Mouse (Mus musculus): ENCODE results near the gene Plaa.
A peak's percentile ranks its signal among the peaks of the same experiment; 100 is the strongest.
"Not testable (repeated sequence)": the region's sequence is repeated elsewhere in the genome, so short reads cannot be mapped to it uniquely, and the experiment has no call there.

Gene Plaa

DNA sequence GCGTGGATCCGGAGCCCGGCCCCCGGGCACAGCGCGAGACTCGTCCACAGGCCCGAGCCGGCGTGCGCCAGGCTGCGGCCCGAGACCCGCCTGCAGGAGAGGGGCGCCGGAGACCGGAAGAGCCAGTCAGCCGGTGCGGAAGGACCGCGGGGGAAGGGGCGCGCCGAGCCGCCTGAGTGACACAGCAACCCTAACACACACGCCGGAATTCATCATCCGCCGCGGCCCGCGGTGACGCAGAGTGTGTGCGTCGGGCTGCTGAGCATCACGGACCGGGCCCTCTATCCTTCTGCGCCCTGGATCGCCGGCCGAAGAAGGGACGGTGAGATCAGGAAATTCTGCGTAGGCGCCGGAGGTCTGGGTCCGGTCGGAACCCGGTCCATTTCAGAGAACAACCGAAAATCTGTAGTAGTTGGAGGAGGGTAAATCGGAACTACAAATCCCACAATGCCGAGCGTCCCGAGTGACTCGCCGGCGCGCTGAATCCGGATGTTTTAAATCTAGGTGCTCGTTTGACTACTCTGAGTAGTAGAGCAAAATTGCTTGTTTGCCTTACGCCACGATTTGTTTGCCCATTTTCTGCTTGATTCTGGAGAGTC, at the start of gene Plaa:
Gene Plaa (minus strand): TSS at position 214 of the 599 bp plus-strand sequence.
- peak; percentile 92 for DNase-seq (ENCODE audit: low read depth, low spot score)

DNA sequence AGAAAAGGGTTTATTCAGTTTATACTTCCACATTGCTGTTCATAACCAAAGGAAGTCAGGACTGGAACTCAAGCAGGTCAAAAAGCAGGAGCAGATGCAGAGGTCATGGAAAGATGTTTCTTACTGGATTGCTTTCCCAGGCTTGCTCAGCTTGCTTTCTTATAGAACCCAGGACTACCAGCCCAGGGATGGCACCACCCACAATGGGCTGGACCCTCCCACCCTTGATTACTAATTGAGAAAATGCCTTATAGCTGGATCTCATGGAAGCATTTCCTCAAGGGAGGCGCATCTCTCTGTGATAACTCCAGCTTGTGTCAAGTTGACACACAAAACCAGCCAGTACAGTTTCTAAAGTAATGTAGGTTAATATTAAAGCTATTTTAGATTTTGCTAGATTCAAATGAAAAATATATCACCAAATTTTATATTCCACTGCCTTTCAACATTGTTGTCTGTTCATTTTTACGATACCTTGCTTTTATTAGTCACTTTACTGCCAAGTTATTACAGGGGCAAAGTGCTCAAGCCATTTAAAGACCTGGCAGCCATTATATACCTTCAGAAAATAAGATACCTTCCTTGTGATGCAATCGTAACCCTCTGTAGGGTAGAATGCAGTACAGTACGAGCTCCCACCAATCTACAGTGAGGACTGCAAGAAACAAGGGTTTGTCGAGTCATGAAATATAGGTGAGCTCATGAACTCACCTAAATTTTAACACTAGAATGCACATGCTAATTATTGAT, 47.6 kb upstream of the Plaa start:
- not testable (repeated sequence) for DNase-seq (ENCODE audit: low read depth, low spot score)

GRCm38 (mm10) chr4:94649920-94650319, 46.9 kb upstream of the Plaa start, which contains the start of gene Lrrc19:
Gene Lrrc19 (minus strand): TSS chr4:94650144.
- no peak for DNase-seq (ENCODE audit: low read depth, low spot score)

DNA sequence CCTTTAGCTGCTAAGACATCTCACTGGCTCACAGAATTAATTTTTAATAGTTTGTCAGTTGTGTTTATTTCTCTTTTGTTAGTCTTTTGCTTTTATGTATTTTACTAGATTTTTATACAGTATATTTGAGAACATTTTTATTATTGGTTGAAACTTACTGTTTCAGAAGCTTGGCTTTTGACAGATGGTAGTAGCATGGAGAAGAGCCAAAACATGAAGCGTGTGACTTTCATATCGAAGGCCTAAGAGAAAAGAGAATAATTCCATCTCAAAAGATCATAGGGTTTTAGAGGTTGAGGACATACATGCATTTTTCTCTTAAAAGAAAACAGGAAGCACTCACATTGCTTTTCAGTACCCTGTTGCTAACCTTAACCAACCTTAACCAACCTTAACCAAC, 40.1 kb upstream of the Plaa start:
- no peak for DNase-seq (ENCODE audit: low read depth, low spot score)

- no peak for DNase-seq (ENCODE audit: low read depth, low spot score)
These were observed 17.0 kb upstream of the Plaa start for GRCm38 (mm10) chr4:94620077-94620476.

DNA sequence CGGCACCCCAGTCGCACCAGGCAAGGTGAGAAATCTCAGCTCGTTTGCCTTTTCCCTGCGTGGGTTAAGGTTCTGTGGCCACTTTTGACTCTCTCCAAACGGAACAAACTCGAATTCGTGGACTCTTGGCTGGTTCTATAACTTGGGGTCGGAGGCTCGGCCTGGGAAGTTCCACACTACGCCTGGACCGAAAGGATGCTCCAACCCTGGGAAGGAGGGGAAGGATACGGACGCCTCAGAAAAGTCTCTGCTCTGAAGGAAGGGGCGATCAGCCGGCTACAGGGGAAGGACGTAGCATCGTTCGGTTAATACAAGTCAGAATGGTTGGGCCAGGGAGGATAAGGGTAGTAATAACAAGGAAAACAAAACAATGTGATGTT, 11.6 kb upstream of the Plaa start:
- DNase-seq (ENCODE audit: low read depth, low spot score), result no peak

- DNase-seq (ENCODE audit: low read depth, low spot score), result peak; percentile 97
These were observed 11.1 kb upstream of the Plaa start, which contains the start of gene Ift74 for GRCm38 (mm10) chr4:94613972-94614626. Gene Ift74 (plus strand): TSS chr4:94614491.

DNA sequence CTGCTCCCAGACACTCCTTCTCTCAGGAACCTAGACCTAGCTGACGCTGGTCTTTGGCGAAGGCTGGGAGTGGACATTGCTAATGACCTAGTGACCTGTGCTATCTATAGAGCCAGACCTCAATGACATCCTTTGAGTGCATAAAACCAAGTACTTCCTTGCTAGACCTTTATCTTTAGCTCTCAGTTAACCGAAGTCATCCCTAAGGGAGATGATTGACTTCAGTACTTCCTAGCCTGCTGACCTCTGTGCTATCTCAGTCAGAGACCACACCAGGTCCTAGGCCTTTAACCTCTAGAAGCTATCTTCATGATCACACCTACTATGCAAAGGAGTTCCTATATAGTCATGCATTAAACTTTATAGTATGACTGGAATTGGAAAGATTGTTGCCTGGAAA, 7.3 kb upstream of the Plaa start:
- no peak for DNase-seq (ENCODE audit: low read depth, low spot score)

DNA sequence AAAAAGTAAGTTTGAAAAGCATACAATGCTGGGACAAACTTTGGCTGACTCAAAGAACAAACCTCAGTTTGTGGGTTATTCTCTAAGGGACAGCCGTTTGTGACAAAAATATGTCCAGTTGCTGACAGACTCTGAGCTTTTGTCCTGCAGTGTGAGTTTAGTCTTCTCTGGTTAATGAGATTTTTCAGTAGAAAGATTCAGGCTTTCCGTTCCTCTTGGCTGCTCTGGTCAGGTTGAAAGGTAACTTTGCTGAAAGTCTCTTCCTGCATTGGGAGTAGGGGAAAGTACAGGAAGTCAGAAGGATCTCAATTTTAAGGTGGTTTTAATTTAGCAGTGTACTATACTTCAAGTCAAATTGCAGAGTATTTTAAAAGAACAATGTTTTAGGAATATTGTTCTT, 2.5 kb upstream of the Plaa start:
- DNase-seq (ENCODE audit: low read depth, low spot score), result no peak

GRCm38 (mm10) chr4:94604452-94605019, 1.5 kb upstream of the Plaa start:
- DNase-seq (ENCODE audit: low read depth, low spot score), result no peak

- peak; percentile 71 for DNase-seq (ENCODE audit: low read depth, low spot score)
These were observed 481 bp downstream of the Plaa start for GRCm38 (mm10) chr4:94602496-94603030.

GRCm38 (mm10) chr4:94601395-94601794, 1.6 kb downstream of the Plaa start:
- DNase-seq (ENCODE audit: low read depth, low spot score), result peak; percentile 39

GRCm38 (mm10) chr4:94592709-94593108, 10.3 kb downstream of the Plaa start:
- DNase-seq (ENCODE audit: low read depth, low spot score), result no peak

DNA sequence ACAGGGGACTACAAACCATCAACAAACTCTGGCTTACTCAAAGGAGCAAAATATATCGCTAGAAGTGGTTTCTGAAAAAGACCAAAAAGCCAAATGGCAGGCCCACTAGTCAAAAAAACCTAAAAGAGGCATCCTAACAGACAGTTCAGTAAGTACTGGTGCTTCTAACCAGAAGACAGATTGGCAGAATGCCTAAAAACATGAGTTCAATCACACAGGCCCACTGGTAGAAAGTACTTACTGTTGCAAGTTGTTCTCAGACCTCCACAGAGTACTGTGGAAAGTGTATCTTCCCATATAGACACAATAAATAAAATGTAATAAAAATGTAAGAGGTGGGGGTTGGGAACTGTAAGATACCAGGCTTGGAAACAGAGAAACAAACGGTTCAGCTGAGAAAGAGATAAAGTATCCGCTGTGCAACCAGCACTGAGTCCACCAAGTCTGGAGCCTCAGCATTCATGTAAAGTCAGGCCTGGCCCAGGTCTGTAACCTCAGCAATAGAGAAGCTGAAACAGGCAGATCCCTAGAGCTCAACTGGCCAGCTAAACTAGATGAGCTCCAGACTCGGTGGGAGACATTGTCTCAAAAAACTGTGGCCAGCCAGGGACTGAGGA, 11.2 kb downstream of the Plaa start:
- peak; percentile 11 for DNase-seq (ENCODE audit: low read depth, low spot score)

DNA sequence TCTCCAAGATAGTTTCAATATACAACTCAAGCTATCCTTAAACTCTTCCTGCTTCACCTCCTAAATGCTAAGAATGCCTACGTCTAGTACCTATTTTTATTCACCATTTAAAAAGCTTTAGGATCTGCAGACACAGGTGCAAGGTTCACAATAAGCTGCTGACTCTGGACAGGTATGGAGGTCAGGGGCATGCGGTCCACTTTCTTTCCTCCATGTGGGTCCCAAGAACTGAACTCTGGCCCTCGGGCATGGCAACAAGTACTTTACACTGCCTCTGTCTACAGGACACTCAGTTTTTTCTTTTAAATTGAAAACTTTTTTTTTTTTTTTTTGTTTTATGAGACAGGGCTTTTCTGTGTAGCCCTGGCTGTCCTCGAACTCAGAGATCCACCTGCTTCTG, 30.4 kb downstream of the Plaa start:
- no peak for DNase-seq (ENCODE audit: low read depth, low spot score)

DNA sequence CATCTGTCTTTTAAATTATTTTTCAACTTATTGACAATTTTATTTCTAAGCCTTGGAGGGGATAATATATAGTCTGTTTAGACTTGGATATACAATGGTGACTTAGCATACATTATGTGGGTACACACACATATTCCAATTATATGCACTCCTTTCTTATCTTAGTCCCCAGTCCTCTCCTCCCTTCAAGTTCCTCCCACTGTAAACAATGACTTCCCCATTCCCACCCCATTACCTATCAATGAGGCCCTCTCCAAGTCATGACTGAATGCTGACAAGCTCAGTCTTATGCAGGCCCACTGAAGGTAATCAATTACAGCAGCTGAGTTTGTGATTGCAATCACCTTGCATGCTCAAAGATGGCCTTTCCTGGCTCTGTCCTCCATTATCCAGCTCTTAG, 38.7 kb downstream of the Plaa start:
- DNase-seq (ENCODE audit: low read depth, low spot score), result no peak

- no peak for DNase-seq (ENCODE audit: low read depth, low spot score)
These were observed 40.9 kb downstream of the Plaa start for GRCm38 (mm10) chr4:94561954-94562648.

DNA sequence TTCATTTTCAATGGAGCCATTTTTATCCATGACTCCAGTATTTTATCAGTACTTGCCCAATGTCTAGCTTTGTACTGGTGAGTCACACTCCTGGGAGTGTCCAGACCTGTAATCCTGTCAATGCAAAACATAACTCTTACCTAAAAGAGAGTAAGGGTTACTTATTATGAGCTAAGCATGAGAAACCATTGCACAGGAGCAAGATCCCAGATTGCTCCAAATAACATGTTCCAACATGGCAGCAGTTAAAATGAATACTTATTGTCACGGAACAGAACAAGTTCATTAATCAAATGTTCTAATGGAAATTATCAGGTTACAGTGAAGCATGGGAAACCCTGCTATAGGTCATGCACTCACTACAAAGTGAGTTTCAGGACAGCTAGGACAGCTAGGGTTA, 42.7 kb downstream of the Plaa start:
- no peak for DNase-seq (ENCODE audit: low read depth, low spot score)

- DNase-seq (ENCODE audit: low read depth, low spot score), result no peak
These were observed 43.8 kb downstream of the Plaa start for GRCm38 (mm10) chr4:94559266-94559665.

DNA sequence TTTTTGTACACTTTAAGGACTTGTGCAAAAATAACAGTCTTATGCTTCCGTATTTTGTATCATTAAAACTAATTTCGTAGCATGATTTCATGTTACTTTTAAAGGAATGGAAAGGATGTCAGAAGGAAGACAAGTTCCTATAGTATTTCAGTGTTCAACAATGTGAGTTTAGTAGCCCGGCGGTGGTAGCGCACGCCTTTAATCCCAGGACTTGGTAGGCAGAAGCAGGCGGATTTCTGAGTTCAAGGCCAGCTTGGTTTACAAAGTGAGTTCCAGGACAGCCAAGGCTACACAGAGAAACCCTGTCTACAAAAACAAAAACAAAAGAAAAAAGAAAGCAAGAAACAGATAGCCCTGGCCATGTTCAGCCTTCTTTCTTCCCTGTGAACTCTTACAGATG, 45.9 kb downstream of the Plaa start:
- DNase-seq (ENCODE audit: low read depth, low spot score), result no peak
